Mouse (Mus musculus) erythroblast, adult 5-6 weeks (primary cell): ENCODE results near the gene Frrs1. TPM values are rescaled to one million over a fixed set of nuclear protein-coding genes. Genes with fewer than 3 reads are reported as not detected.

Source experiments
- ATAC-seq: replicated peaks from 2 replicates; pipeline ENCODE4 v1.8.0; 2016; ENCODE audit warnings: moderate number of reproducible peaks, mild to moderate bottlenecking, moderate TSS enrichment, inconsistent platforms; ENCODE audit not compliant: poor library complexity, low FRiP score, severe bottlenecking
- total RNA-seq, 2 experiments: library from RNA; stranded (forward) in 1 of 2; stranded (reverse) in 1 of 2; fragments of 150-400 nt in 1 of 2; fragments of 200-764, 138-1000 nt in 1 of 2; gene quantifications; 2 replicates each; pipeline versions ENCODE4 v1.2.3 to v1.2.4; 2015 to 2017; ENCODE audit warnings: low replicate concordance in 2 of 2

The Frrs1 gene
- total RNA-seq, 2 experiments from 2014 or later = 6.5 to 9.5 TPM

- ATAC-seq = no peak
Measured at GRCm38 (mm10) chr3:116892206-116892563, 32.9 kb downstream of the Frrs1 start.

DNA sequence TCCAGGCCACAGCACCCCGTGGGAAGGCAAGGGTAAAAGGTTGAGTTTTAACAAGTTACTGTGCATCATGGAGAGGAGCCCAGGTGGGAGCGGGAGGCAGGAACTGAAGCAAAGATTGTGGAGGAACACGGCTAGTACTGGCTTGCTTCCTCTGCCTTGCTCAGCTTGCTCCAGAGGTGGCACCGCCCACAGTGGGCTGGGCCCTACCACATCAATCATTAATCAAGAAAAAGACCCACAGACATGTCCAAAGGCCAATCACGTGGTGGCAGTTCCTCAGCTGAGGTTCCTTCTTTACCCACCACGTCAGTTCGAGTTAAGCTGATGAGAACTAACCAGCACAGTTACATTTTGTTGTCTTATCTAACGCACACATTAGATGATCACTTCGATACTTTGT is 33.6 kb downstream of the Frrs1 start:
- no peak for ATAC-seq

DNA sequence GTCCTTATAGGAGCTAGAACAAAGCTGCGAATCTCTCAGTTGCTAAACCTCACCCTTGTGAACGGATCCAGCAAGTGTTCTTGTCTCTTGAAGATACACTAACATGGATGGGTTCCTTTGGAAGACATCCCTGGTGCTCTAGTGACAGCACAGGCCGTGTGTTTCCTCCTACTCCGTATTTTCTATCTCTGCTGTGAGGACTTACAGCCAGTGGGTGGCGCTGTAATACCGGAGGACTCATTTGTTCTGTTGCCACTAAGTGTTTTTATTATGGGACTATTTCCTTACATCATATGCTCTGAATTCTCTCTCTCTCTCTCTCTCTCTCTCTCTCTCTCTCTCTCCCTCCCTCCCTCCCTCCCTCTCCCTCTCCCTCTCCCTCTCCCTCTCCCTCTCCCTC is 44.9 kb downstream of the Frrs1 start:
- no peak for ATAC-seq

- ATAC-seq = no peak
Measured at GRCm38 (mm10) chr3:116905898-116906297, 46.6 kb downstream of the Frrs1 start.

GRCm38 (mm10) chr3:116906596-116906995 is 47.3 kb downstream of the Frrs1 start:
- no peak for ATAC-seq

DNA sequence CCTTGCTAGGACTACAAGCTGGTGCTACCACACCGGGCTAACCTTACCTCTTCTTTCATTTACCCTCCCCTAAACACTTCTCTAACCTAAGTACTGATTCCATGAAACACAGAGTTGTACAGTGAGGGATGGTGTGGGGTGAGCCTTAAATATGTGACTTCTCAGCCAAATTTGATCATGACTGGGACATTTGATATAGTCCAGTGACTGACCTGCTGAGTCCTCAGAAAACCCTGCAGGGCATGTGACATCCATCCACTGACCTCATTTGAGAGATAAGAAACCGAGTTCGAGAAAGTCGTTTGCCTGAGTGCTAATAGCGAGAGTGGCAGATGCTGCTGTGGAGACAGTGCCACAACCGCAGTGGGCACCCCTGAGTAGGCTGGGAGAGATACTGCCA is 55.1 kb downstream of the Frrs1 start:
- no peak for ATAC-seq

GRCm38 (mm10) chr3:116914931-116915330 is 55.7 kb downstream of the Frrs1 start:
- no peak for ATAC-seq

DNA sequence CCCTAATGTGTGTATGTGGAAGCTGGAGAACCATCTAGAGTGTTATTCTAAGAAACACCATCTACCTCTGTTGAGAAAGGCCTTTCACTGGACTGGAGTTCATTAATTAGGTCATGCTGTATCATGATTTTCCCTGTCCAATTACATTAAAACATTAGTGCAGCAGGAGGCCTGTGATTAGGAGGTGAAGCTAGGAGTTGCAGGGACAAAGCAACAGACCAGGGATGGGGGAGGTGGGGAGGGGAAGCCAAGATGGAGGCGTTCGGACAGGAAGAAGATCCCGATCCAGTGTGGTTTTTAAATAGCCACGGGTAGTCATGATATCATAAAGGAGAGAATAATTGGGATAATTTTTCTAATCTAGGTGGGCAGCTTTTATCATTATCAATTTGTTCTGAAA is 57.8 kb downstream of the Frrs1 start:
- ATAC-seq = no peak

- ATAC-seq = no peak
Measured at GRCm38 (mm10) chr3:116921535-116921934, 62.3 kb downstream of the Frrs1 start.

GRCm38 (mm10) chr3:116923042-116923441 is 63.8 kb downstream of the Frrs1 start:
- ATAC-seq = no peak

GRCm38 (mm10) chr3:116928994-116929393 is 69.7 kb downstream of the Frrs1 start:
- no peak for ATAC-seq

GRCm38 (mm10) chr3:116933158-116933557 is 73.9 kb downstream of the Frrs1 start:
- no peak for ATAC-seq

DNA sequence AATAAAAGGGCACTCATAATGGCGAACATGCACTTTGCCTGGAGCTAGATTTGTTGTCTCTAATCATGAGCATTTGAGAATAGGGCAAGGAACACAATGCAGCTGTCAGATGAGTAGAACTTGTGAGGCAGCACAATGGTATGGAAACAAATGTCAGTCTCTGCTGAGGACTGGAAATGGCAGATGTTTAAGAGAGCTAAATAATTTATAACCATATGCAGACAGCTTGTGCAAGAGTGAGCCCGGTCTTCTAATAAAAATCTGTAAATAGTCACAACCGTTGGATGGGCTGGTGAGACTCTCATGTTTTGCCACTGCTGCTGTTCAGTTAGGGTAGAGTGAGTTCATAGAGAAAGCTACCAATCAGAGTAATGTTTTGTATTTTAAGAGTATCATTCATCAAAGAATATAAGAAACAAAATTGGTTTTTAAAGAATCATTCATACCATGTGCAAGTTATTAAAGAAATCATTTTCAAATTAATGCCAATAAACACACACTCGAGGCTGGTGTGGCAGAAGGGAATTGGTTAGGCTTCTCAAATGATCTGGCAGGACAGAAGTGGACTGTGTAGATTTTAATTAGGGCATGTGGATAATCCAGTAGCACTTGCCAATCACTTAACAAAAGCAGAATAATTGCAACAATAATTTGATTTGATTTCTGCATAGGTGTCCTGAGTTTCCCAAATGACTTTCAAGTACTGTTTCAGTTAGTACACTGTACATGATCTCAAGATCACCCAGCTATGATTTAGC is 77.8 kb downstream of the Frrs1 start:
- no peak for ATAC-seq

DNA sequence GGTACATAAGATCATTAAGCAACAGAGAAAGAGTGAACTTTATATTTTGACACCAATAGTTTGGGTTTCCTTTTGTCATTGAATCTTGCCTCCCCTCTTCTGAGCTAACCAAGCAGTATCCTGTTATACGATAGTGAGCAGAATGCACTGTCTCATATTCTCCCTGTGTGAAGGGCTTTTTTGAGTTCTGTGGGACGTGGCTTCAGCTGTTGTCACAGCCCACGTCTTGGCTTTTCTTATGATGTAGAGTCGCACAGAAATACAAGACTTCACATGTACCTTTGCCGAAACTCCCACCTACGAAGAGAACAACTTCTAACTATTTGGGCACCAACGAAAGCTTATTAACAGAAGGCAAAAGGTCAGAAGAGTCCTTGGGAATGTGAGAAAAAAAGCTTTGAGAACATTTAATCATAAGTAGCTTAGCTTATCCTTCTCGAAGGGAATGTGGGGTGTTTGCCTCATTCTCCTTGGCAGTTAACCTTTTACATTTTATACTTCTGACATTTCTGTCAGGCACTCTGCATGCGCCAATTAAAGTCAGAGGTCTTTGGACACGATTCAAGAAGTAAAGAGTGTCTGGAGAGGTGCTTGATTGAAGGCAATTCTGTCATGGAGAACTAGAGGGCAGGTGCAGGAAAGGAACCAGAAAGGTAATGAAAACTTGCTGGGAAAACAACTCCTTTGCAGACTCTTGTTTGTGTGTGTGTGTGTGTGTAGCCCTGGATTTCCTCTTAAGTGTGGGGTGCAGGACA is 81.7 kb downstream of the Frrs1 start:
- no peak for ATAC-seq

DNA sequence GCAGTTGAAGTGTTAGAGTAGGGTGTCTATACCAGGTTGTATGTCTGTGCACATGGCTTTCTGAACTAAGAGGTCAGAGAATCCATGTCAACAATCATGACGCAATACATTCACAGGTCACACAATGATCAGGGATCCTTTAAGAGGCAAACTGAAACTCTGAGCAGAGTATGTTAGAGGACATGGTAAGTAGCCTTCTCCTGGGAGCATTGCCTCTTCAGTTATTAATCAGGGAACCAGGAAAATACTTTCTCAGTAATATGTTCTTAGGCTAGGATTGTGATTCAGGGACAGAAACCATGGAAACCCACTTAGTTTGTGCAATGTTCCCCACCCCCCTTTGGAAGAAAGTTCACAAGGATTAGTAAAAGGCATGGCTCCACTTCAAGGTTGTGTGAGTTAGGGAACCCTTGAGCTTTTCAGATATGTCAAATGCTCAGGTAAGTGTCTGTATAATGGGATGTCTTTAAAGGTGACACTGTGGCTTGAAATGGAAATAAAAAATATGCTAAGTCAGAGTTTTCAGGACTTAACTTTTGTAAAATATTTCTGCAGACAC is 82.4 kb downstream of the Frrs1 start:
- no peak for ATAC-seq

- ATAC-seq = no peak
Measured at GRCm38 (mm10) chr3:116942751-116943150, 83.5 kb downstream of the Frrs1 start.

GRCm38 (mm10) chr3:116943422-116943821 is 84.2 kb downstream of the Frrs1 start:
- ATAC-seq = no peak

- ATAC-seq = no peak
Measured at GRCm38 (mm10) chr3:116946476-116946875, 87.2 kb downstream of the Frrs1 start.

GRCm38 (mm10) chr3:116950665-116951115 is 91.4 kb downstream of the Frrs1 start:
- no peak for ATAC-seq

- no peak for ATAC-seq
Measured at GRCm38 (mm10) chr3:116951489-116951888, 92.2 kb downstream of the Frrs1 start.
